Mouse (Mus musculus) intestine, postnatal 0 days (tissue): Measurements from ENCODE around the gene Rragd. TPM values are rescaled to one million over a fixed set of nuclear protein-coding genes. Genes with fewer than 3 reads are reported as not detected.
"Not testable (repeated sequence)": the region's sequence is repeated elsewhere in the genome, so short reads cannot be mapped to it uniquely, and the experiment has no call there.

Experiments
- ATAC-seq: fragments of 200-750 bp; cut with Nextera tagmentation; 2 replicates; pipeline ENCODE4 v1.8.0; 2017; ENCODE audit warnings: mild to moderate bottlenecking, moderate TSS enrichment, moderate library complexity
- H3K27ac ChIP-seq: fragments of 300-500 bp; sonication (generic); 2 replicates; pipeline ENCODE4 v1.5.1; 2014; ENCODE audit warnings: mild to moderate bottlenecking, low read depth, low read length, moderate library complexity
- H3K27me3 ChIP-seq: fragments of 300-500 bp; sonication (generic); replicated peaks from 2 replicates; pipeline ENCODE4 v1.6.1; 2014; ENCODE audit warnings: low read length, mixed read lengths; ENCODE audit not compliant: control insufficient read depth, insufficient read depth
- H3K36me3 ChIP-seq: fragments of 300-500 bp; sonication (generic); 2 replicates; pipeline ENCODE4 v1.6.1; 2014; ENCODE audit warnings: mild to moderate bottlenecking, moderate library complexity; ENCODE audit not compliant: control insufficient read depth, insufficient read depth
- H3K4me1 ChIP-seq: fragments of 300-500 bp; sonication (generic); replicated peaks from 2 replicates; pipeline ENCODE4 v1.6.1; 2014; ENCODE audit warnings: antibody characterized with exemption, low read length, mixed read lengths; ENCODE audit not compliant: control insufficient read depth, insufficient read depth
- H3K4me2 ChIP-seq: fragments of 300-500 bp; sonication (generic); replicated peaks from 2 replicates; pipeline ENCODE4 v1.6.1; 2014; ENCODE audit warnings: low read depth, mild to moderate bottlenecking, moderate library complexity
- H3K4me3 ChIP-seq: fragments of 300-500 bp; sonication (generic); 2 replicates; pipeline ENCODE4 v1.5.1; 2014; ENCODE audit warnings: low read depth, low read length
- H3K9ac ChIP-seq: fragments of 300-500 bp; sonication (generic); 2 replicates; pipeline ENCODE4 v1.6.1; 2014; ENCODE audit warnings: mild to moderate bottlenecking, low read depth, low read length
- H3K9me3 ChIP-seq: fragments of 300-500 bp; sonication (generic); 2 replicates; pipeline ENCODE4 v1.6.1; 2016; ENCODE audit warnings: mixed run types; ENCODE audit not compliant: control insufficient read depth
- CTCF ChIP-seq: sonication (generic); IDR thresholded peaks from 2 replicates; pipeline ENCODE4 v1.5.1; 2016; ENCODE audit warnings: low read depth, mild to moderate bottlenecking, control low read depth, antibody characterized with exemption, moderate library complexity
- WGBS: fragments of 180-500 bp; shearing (Covaris S2); extraction: QIAGEN DNeasy Blood & Tissue Kit; methylation state at CpG from one replicate; pipeline ENCODE4 v1.1.7; 2014; 5-methylcytosine and 5-hydroxymethylcytosine counted together
- polyA plus RNA-seq: library from polyadenylated mRNA; unstranded; fragments of >200 nt; fragmentation: Nextera tagmentation; extraction: Ambion mirVana; gene quantifications from 2 replicates; pipeline ENCODE4 v1.2.1, GENCODE M21; 2015

Gene Rragd
- polyA plus RNA-seq, 1 experiment from 2014 or later = 51.9 TPM

GRCm38 (mm10) chr4:32948696-32949095 is 34.1 kb upstream of the Rragd start:
- no peak overlapping the region for H3K9ac ChIP-seq
- H3K36me3 ChIP-seq = no peaks in the 10 kb centered on the region
- no peak for TF ChIP-seq CTCF
- H3K4me3 ChIP-seq = no peak overlapping the region
- 0 out of 2 replicates have a peak, but pooled peaks cover 12% of the 10 kb centered on the region for H3K4me1 ChIP-seq
- H3K27me3 ChIP-seq = no peaks in the 10 kb centered on the region
- H3K4me2 ChIP-seq = no peak overlapping the region
- ATAC-seq = no peak
- no peak overlapping the region for H3K27ac ChIP-seq
- H3K9me3 ChIP-seq = no peaks in the 10 kb centered on the region
- 61% methylated on average over 10 of the region's 10 CpGs for WGBS

GRCm38 (mm10) chr4:32950356-32951034 is 32.3 kb upstream of the Rragd start, which contains the start of gene Ankrd6:
Gene Ankrd6 (minus strand): TSS chr4:32950841.
- peak; percentile 87 for ATAC-seq
- Histone ChIP-seq H3K4me3 (peak within 1 kb of the TSS; percentile 68), H3K9ac (peak within 1 kb of the TSS; percentile 53), H3K27me3 (no peaks in the 10 kb centered on the region), H3K27ac (no peak within 1 kb of the TSS), H3K36me3 (no peaks in the 10 kb centered on the region), H3K4me1 (0 out of 2 replicates have a peak, but pooled peaks cover 12% of the 10 kb centered on the region), H3K9me3 (no peaks in the 10 kb centered on the region), H3K4me2 (peak within 1 kb of the TSS; percentile 99)
- TF ChIP-seq CTCF = peak; percentile 93
- WGBS = under 1% methylated on average over 63 of the region's 66 CpGs

GRCm38 (mm10) chr4:32951035-32951940 is 31.5 kb upstream of the Rragd start:
- no peaks in the 10 kb centered on the region for H3K36me3 ChIP-seq
- peak; percentile 8; the same call in 1 of the 2 replicates for ATAC-seq
- H3K9ac ChIP-seq = 0 out of 2 replicates have a peak overlapping the region, but pooled peaks have one; percentile 53
- peak overlapping the region; percentile 99 for H3K4me2 ChIP-seq
- 0 out of 2 replicates have a peak, but pooled peaks cover 12% of the 10 kb centered on the region for H3K4me1 ChIP-seq
- 5% methylated on average over 34 of the region's 34 CpGs for WGBS
- H3K27me3 ChIP-seq = no peaks in the 10 kb centered on the region
- H3K27ac ChIP-seq = no peak overlapping the region
- no peaks in the 10 kb centered on the region for H3K9me3 ChIP-seq
- no peak for TF ChIP-seq CTCF
- H3K4me3 ChIP-seq = peak overlapping the region; percentile 68

- no peak overlapping the region for H3K9ac ChIP-seq
- no peak for ATAC-seq
- 0 out of 2 replicates have a peak, but pooled peaks cover 12% of the 10 kb centered on the region for H3K4me1 ChIP-seq
- peak overlapping the region; percentile 99; the same call in 1 of the 2 replicates for H3K4me2 ChIP-seq
- no peak for TF ChIP-seq CTCF
- no peaks in the 10 kb centered on the region for H3K27me3 ChIP-seq
- H3K36me3 ChIP-seq = no peaks in the 10 kb centered on the region
- no peak overlapping the region for H3K27ac ChIP-seq
- H3K9me3 ChIP-seq = no peaks in the 10 kb centered on the region
- H3K4me3 ChIP-seq = no peak overlapping the region
- WGBS = 8% methylated on average over 7 of the region's 7 CpGs
Observed at GRCm38 (mm10) chr4:32952681-32953080, 30.2 kb upstream of the Rragd start.

- WGBS = 48% methylated on average over 2 of the region's 2 CpGs
- Histone ChIP-seq H3K27me3 (no peaks in the 10 kb centered on the region), H3K4me3 (no peak overlapping the region), H3K9ac (no peak overlapping the region), H3K4me2 (no peak overlapping the region), H3K27ac (no peak overlapping the region), H3K9me3 (no peaks in the 10 kb centered on the region), H3K4me1 (0 out of 2 replicates have a peak, but pooled peaks cover 3% of the 10 kb centered on the region), H3K36me3 (no peaks in the 10 kb centered on the region)
- ATAC-seq = no peak
- no peak for TF ChIP-seq CTCF
Observed at GRCm38 (mm10) chr4:32956423-32956822, 26.4 kb upstream of the Rragd start.

- no peak overlapping the region for H3K27ac ChIP-seq
- no peak overlapping the region for H3K4me2 ChIP-seq
- no peaks in the 10 kb centered on the region for H3K27me3 ChIP-seq
- no peak for TF ChIP-seq CTCF
- H3K9me3 ChIP-seq = no peaks in the 10 kb centered on the region
- WGBS = 73% methylated on average over 3 of the region's 3 CpGs
- H3K9ac ChIP-seq = no peak overlapping the region
- no peak for ATAC-seq
- H3K36me3 ChIP-seq = no peaks in the 10 kb centered on the region
- H3K4me1 ChIP-seq = no peaks in the 10 kb centered on the region
- H3K4me3 ChIP-seq = no peak overlapping the region
Observed at GRCm38 (mm10) chr4:32961394-32961793, 21.4 kb upstream of the Rragd start.

GRCm38 (mm10) chr4:32964619-32965018 is 18.2 kb upstream of the Rragd start:
- H3K27ac ChIP-seq, H3K9me3 ChIP-seq, H3K4me2 ChIP-seq, H3K9ac ChIP-seq, H3K4me1 ChIP-seq, H3K36me3 ChIP-seq, H3K4me3 ChIP-seq, ATAC-seq, H3K27me3 ChIP-seq: not testable (repeated sequence)
- WGBS = 71% methylated on average over 19 of the region's 19 CpGs
